Mouse (Mus musculus) cerebellum, adult 11 months (tissue): ENCODE measurements around the gene Eef1a1.
A peak's percentile ranks its signal among the peaks of the same experiment; 100 is the strongest.
"Not testable (repeated sequence)": the region's sequence is repeated elsewhere in the genome, so short reads cannot be mapped to it uniquely, and the experiment has no call there.

Experiments used
- DNase-seq: peaks from one replicate; pipeline ENCODE4 v3.0.0; 2022

The Eef1a1 gene

GRCm38 (mm10) chr9:78488890-78489420 lies at the start of gene Eef1a1:
Gene Eef1a1, minus strand, starts transcription at chr9:78489151.
- peak; percentile 40 for DNase-seq

- DNase-seq, result no peak
Measured at GRCm38 (mm10) chr9:78538421-78538820, 49.5 kb upstream of the Eef1a1 start.

- DNase-seq, result peak; percentile 54
Measured at GRCm38 (mm10) chr9:78537154-78537873, 48.4 kb upstream of the Eef1a1 start.

GRCm38 (mm10) chr9:78534606-78535005 lies 45.7 kb upstream of the Eef1a1 start:
- no peak for DNase-seq

- no peak for DNase-seq
Measured at GRCm38 (mm10) chr9:78533296-78533935, 44.5 kb upstream of the Eef1a1 start.

GRCm38 (mm10) chr9:78532341-78532819 lies 43.4 kb upstream of the Eef1a1 start:
- DNase-seq, result no peak

GRCm38 (mm10) chr9:78531816-78532215 lies 42.9 kb upstream of the Eef1a1 start:
- no peak for DNase-seq

- peak; percentile 64 for DNase-seq
Measured at GRCm38 (mm10) chr9:78527767-78528381, 38.9 kb upstream of the Eef1a1 start.

GRCm38 (mm10) chr9:78527301-78527761 lies 38.4 kb upstream of the Eef1a1 start:
- peak; percentile 54 for DNase-seq

GRCm38 (mm10) chr9:78526206-78526605 lies 37.3 kb upstream of the Eef1a1 start:
- no peak for DNase-seq

- DNase-seq, result no peak
Measured at GRCm38 (mm10) chr9:78525451-78526135, 36.6 kb upstream of the Eef1a1 start.

- no peak for DNase-seq
Measured at GRCm38 (mm10) chr9:78521689-78522088, 32.7 kb upstream of the Eef1a1 start.

GRCm38 (mm10) chr9:78520780-78521601 lies 32.0 kb upstream of the Eef1a1 start:
- peak; percentile 35 for DNase-seq

GRCm38 (mm10) chr9:78520127-78520779 lies 31.3 kb upstream of the Eef1a1 start:
- no peak for DNase-seq

- DNase-seq, result not testable (repeated sequence)
Measured at GRCm38 (mm10) chr9:78517237-78517636, 28.3 kb upstream of the Eef1a1 start.

- no peak for DNase-seq
Measured at GRCm38 (mm10) chr9:78516125-78516524, 27.2 kb upstream of the Eef1a1 start.

- no peak for DNase-seq
Measured at GRCm38 (mm10) chr9:78514681-78515080, 25.7 kb upstream of the Eef1a1 start.

GRCm38 (mm10) chr9:78513776-78514500 lies 25.0 kb upstream of the Eef1a1 start:
- no peak for DNase-seq

- no peak for DNase-seq
Measured at GRCm38 (mm10) chr9:78511705-78512104, 22.8 kb upstream of the Eef1a1 start.

GRCm38 (mm10) chr9:78508106-78508786 lies 19.3 kb upstream of the Eef1a1 start:
- DNase-seq, result no peak
